Mouse (Mus musculus) stomach, postnatal 0 days (tissue): ENCODE results near the gene Otulin. TPM values are rescaled to one million over a fixed set of nuclear protein-coding genes. Genes with fewer than 3 reads are reported as not detected.
A peak's percentile ranks its signal among the peaks of the same experiment; 100 is the strongest.

Source experiments
- ATAC-seq: fragments of 200-750 bp; cut with Nextera tagmentation; 2 replicates; pipeline ENCODE4 v1.8.0; 2017; ENCODE audit not compliant: low FRiP score, low TSS enrichment
- DNase-seq: peaks from one replicate; pipeline ENCODE4 v3.0.0-alpha.2; 2016; ENCODE audit warnings: low spot score
- H3K27ac ChIP-seq: fragments of 300-500 bp; sonication (generic); replicated peaks from 2 replicates; pipeline ENCODE4 v1.5.1; 2014; ENCODE audit warnings: mild to moderate bottlenecking, control low read depth
- H3K27me3 ChIP-seq: fragments of 300-500 bp; sonication (generic); 2 replicates; pipeline ENCODE4 v1.6.1; 2014; ENCODE audit warnings: low read length; ENCODE audit not compliant: control insufficient read depth, insufficient read depth
- H3K36me3 ChIP-seq: fragments of 300-500 bp; sonication (generic); 2 replicates; pipeline ENCODE4 v1.6.1; 2014; ENCODE audit warnings: low read length, mixed read lengths; ENCODE audit not compliant: control insufficient read depth, insufficient read depth
- H3K4me1 ChIP-seq: fragments of 300-500 bp; sonication (generic); replicated peaks from 2 replicates; pipeline ENCODE4 v1.6.1; 2014; ENCODE audit warnings: antibody characterized with exemption; ENCODE audit not compliant: control insufficient read depth, insufficient read depth
- H3K4me2 ChIP-seq: fragments of 300-500 bp; sonication (generic); replicated peaks from 2 replicates; pipeline ENCODE4 v1.6.1; 2014; ENCODE audit warnings: low read depth, mild to moderate bottlenecking, control low read depth, moderate library complexity
- H3K4me3 ChIP-seq: fragments of 300-500 bp; sonication (generic); 2 replicates; pipeline ENCODE4 v1.5.1; 2014; ENCODE audit warnings: low read depth, low read length, control low read depth
- H3K9ac ChIP-seq: fragments of 300-500 bp; sonication (generic); 2 replicates; pipeline ENCODE4 v1.6.1; 2014; ENCODE audit warnings: mild to moderate bottlenecking, low read length, control low read depth, mixed read lengths
- H3K9me3 ChIP-seq: fragments of 300-500 bp; sonication (generic); 2 replicates; pipeline ENCODE4 v1.6.1; 2016; ENCODE audit warnings: low read length; ENCODE audit not compliant: control insufficient read depth
- CTCF ChIP-seq: IDR thresholded peaks from 2 replicates; pipeline ENCODE4 v1.5.1; 2016; ENCODE audit warnings: antibody characterized with exemption, low read depth, mild to moderate bottlenecking, moderate library complexity
- EP300 ChIP-seq: optimal IDR thresholded peaks from 2 replicates; pipeline ENCODE3; 2016; ENCODE audit warnings: antibody characterized with exemption
- WGBS: fragments of 180-500 bp; shearing (Covaris S2); extraction: QIAGEN DNeasy Blood & Tissue Kit; methylation state at CpG from one replicate; pipeline ENCODE4 v1.1.7; 2014; 5-methylcytosine and 5-hydroxymethylcytosine counted together
- polyA plus RNA-seq: library from polyadenylated mRNA; unstranded; fragments of >200 nt; fragmentation: Nextera tagmentation; extraction: Ambion mirVana; gene quantifications from 2 replicates; pipeline ENCODE4 v1.2.1, GENCODE M21; 2015

Gene Otulin
- polyA plus RNA-seq, 1 experiment from 2014 or later, result 23.7 TPM

- H3K4me2 ChIP-seq, result no peak overlapping the region
- H3K9me3 ChIP-seq, result no peaks in the 10 kb centered on the region
- no peak overlapping the region for H3K9ac ChIP-seq
- no peak for DNase-seq
- no peak overlapping the region for H3K27ac ChIP-seq
- H3K4me3 ChIP-seq, result no peak overlapping the region
- H3K36me3 ChIP-seq, result no peaks in the 10 kb centered on the region
- H3K27me3 ChIP-seq, result no peaks in the 10 kb centered on the region
- TF ChIP-seq CTCF (no peak), EP300 (no peak)
- no peak for ATAC-seq
- 88% methylated on average over 6 of the region's 6 CpGs for WGBS
- 0 out of 2 replicates have a peak, but pooled peaks cover 2% of the 10 kb centered on the region for H3K4me1 ChIP-seq
These were observed 82.4 kb downstream of the Otulin start for GRCm38 (mm10) chr15:27548110-27548509.

- DNase-seq (no peak), ATAC-seq (peak; percentile 41; the same call in 1 of the 2 replicates)
- Histone ChIP-seq H3K27me3 (no peaks in the 10 kb centered on the region), H3K4me2 (no peak overlapping the region), H3K9me3 (no peaks in the 10 kb centered on the region), H3K36me3 (no peaks in the 10 kb centered on the region), H3K4me3 (no peak overlapping the region), H3K4me1 (0 out of 2 replicates have a peak, but pooled peaks cover 2% of the 10 kb centered on the region), H3K27ac (no peak overlapping the region), H3K9ac (no peak overlapping the region)
- 63% methylated on average over 10 of the region's 10 CpGs for WGBS
- TF ChIP-seq EP300 (no peak), CTCF (no peak)
These were observed 85.3 kb downstream of the Otulin start for GRCm38 (mm10) chr15:27545203-27545602.

GRCm38 (mm10) chr15:27539745-27540144 is 90.7 kb downstream of the Otulin start:
- H3K4me3 ChIP-seq, result no peak overlapping the region
- H3K27ac ChIP-seq, result no peak overlapping the region
- H3K4me2 ChIP-seq, result no peak overlapping the region
- H3K9me3 ChIP-seq, result no peaks in the 10 kb centered on the region
- no peak overlapping the region for H3K9ac ChIP-seq
- DNase-seq, result no peak
- no peaks in the 10 kb centered on the region for H3K36me3 ChIP-seq
- no peaks in the 10 kb centered on the region for H3K4me1 ChIP-seq
- ATAC-seq, result no peak
- H3K27me3 ChIP-seq, result no peaks in the 10 kb centered on the region
- WGBS, result 70% methylated on average over 9 of the region's 9 CpGs
- no peak for TF ChIP-seq EP300
- no peak for TF ChIP-seq CTCF

- ATAC-seq (no peak), DNase-seq (no peak)
- no peaks in the 10 kb centered on the region for H3K36me3 ChIP-seq
- 47% methylated on average over 4 of the region's 4 CpGs for WGBS
- H3K4me3 ChIP-seq, result no peak overlapping the region
- H3K27me3 ChIP-seq, result no peaks in the 10 kb centered on the region
- H3K9me3 ChIP-seq, result no peaks in the 10 kb centered on the region
- H3K4me1 ChIP-seq, result no peaks in the 10 kb centered on the region
- no peak overlapping the region for H3K4me2 ChIP-seq
- no peak overlapping the region for H3K27ac ChIP-seq
- no peak for TF ChIP-seq EP300
- TF ChIP-seq CTCF, result no peak
- H3K9ac ChIP-seq, result no peak overlapping the region
These were observed 92.8 kb downstream of the Otulin start for GRCm38 (mm10) chr15:27537519-27538223.

- no peak overlapping the region for H3K9ac ChIP-seq
These were observed 93.7 kb downstream of the Otulin start for GRCm38 (mm10) chr15:27536771-27537170.

GRCm38 (mm10) chr15:27536186-27536585 is 94.3 kb downstream of the Otulin start:
- DNase-seq (no peak), ATAC-seq (no peak)

More at GRCm38 (mm10) chr15:27536771-27537170, 93.7 kb downstream of the Otulin start:
- no peaks in the 10 kb centered on the region for H3K4me1 ChIP-seq
- H3K27ac ChIP-seq, result no peak overlapping the region
- no peak overlapping the region for H3K4me3 ChIP-seq
- ATAC-seq, result no peak
- no peaks in the 10 kb centered on the region for H3K27me3 ChIP-seq
- H3K36me3 ChIP-seq, result no peaks in the 10 kb centered on the region
- no peak overlapping the region for H3K4me2 ChIP-seq
- no peak for DNase-seq
- 32% methylated on average over 5 of the region's 5 CpGs for WGBS
- TF ChIP-seq CTCF (no peak), EP300 (no peak)
- H3K9me3 ChIP-seq, result no peaks in the 10 kb centered on the region

More at GRCm38 (mm10) chr15:27536186-27536585, 94.3 kb downstream of the Otulin start:
- Histone ChIP-seq H3K4me3 (no peak overlapping the region), H3K36me3 (no peaks in the 10 kb centered on the region), H3K27me3 (no peaks in the 10 kb centered on the region), H3K27ac (no peak overlapping the region), H3K4me2 (no peak overlapping the region), H3K9me3 (no peaks in the 10 kb centered on the region), H3K4me1 (no peaks in the 10 kb centered on the region), H3K9ac (no peak overlapping the region)
- 76% methylated on average over 7 of the region's 7 CpGs for WGBS
- no peak for TF ChIP-seq CTCF
- TF ChIP-seq EP300, result no peak
